Comparison of ENCODE assay signal across 15 mouse cellular contexts in the genomic region with DNA sequence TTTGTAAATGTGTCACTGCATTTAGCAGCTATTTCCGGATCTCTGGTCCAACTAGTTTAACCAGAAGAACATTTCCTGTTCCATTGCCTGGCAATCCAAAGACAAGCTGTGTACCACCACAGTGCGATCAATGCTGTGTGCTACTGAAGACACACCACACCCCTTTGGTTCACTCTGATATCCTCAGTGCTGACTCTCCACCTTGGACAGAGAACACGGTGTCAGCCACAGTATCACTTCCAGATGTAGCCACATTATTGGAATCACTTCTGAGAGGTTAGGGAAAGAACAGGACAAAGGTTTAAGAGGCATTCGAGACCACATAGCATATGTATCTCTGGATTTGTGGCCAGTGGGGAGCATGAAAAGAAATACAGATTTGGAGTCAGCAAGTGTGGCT.
DNase-seq lines count a peak whose midpoint lies in the region; ATAC-seq and TF ChIP-seq lines count a peak whose summit lies in the region.
"Had no signal": no experiment of that assay in that cellular context is flagged by ENCODE, and none has a peak within 500 bp of the region (broad histone marks: within the 10 kb centered on the region; RNA-seq: fewer than 3 reads in every experiment).

No protein-coding gene starts in this region.

- no peak overlapping the region for H3ac ChIP-seq in myocyte (ENCODE audit: control insufficient read depth, insufficient read length)

- no peaks in the 10 kb centered on the region for H3K27me3 ChIP-seq in kidney, adult 2 months (replicated peaks; ENCODE audit: control insufficient read depth, insufficient read depth, low read length)
- H3K27me3 ChIP-seq in embryonic facial prominence, embryonic 14.5 days (replicated peaks; ENCODE audit: control insufficient read depth, insufficient read depth, low read length), result no peaks in the 10 kb centered on the region
- H3K27me3 ChIP-seq in myocyte (ENCODE audit: control insufficient read depth, insufficient read depth, insufficient read length), result no peaks in the 10 kb centered on the region
- H3K27me3 ChIP-seq: hindbrain, embryonic 15.5 days; liver, embryonic 15.5 days; neural tube, embryonic 12.5 days had no signal

- H3K4me1 ChIP-seq in kidney, adult 2 months (ENCODE audit: control insufficient read depth, insufficient read depth, low read length), result no peaks in the 10 kb centered on the region
- H3K4me1 ChIP-seq in embryonic facial prominence, embryonic 14.5 days (ENCODE audit: control insufficient read depth, insufficient read depth, low read length), result peaks cover 20% of the 10 kb centered on the region
- H3K4me1 ChIP-seq: hindbrain, embryonic 15.5 days; liver, embryonic 15.5 days; neural tube, embryonic 12.5 days had no signal

- DNase-seq in gastrocnemius, adult 18-20 months (ENCODE audit: low spot score), result peak; percentile 5
- no peak for DNase-seq in gastrocnemius, postnatal 14 days
- DNase-seq in kidney, adult 2 months, result peak; percentile 4
- no peak for DNase-seq in kidney, adult 11 months
- DNase-seq in embryonic facial prominence, embryonic 14.5 days (ENCODE audit: low spot score), result peak; percentile 24
- no peak for DNase-seq in cerebellum, adult 9-10 months
- DNase-seq: cerebellum, postnatal 14 days had no signal

- no peaks in the 10 kb centered on the region for H3K36me3 ChIP-seq in kidney, adult 2 months (ENCODE audit: control insufficient read depth, insufficient read depth, low read length)
- H3K36me3 ChIP-seq in embryonic facial prominence, embryonic 14.5 days (ENCODE audit: control insufficient read depth, insufficient read depth, low read length), result no peaks in the 10 kb centered on the region
- no peaks in the 10 kb centered on the region for H3K36me3 ChIP-seq in myocyte (ENCODE audit: control insufficient read depth, insufficient read depth)
- H3K36me3 ChIP-seq: hindbrain, embryonic 15.5 days; liver, embryonic 15.5 days; neural tube, embryonic 12.5 days had no signal

- no peak overlapping the region for H3K27ac ChIP-seq in kidney, adult 2 months (ENCODE audit: insufficient read depth, low read depth, low read length)
- H3K27ac ChIP-seq in embryonic facial prominence, embryonic 14.5 days (replicated peaks; ENCODE audit: low read depth, low read length), result no peak overlapping the region
- H3K27ac ChIP-seq: hindbrain, embryonic 15.5 days; liver, embryonic 15.5 days; macrophage; neural tube, embryonic 12.5 days had no signal

- TF ChIP-seq POLR2A in kidney, adult 2 months (IDR thresholded peaks at IDR 0.05; ENCODE audit: low read depth, low read length), result no peak
- no peak for TF ChIP-seq POLR2A in myocyte (IDR thresholded peaks at IDR 0.05; ENCODE audit: insufficient read length, low read depth)

- ATAC-seq in embryonic facial prominence, embryonic 14.5 days (ENCODE audit: low read depth), result no peak
- ATAC-seq in activated CD4-positive, CD25-positive, alpha-beta regulatory T cell, adult 4 months, result no peak
- ATAC-seq: midbrain, embryonic 16.5 days had no signal

- intact Hi-C loops in gastrocnemius, postnatal 14 days (cut with DNase I; ENCODE audit: low total_unique reads), result no loop called here

- no peak for TF ChIP-seq CTCF in kidney, adult 2 months (conservative IDR thresholded peaks at IDR 0.05; ENCODE audit: insufficient read depth, insufficient read length, low read depth, low read length)

- no peaks in the 10 kb centered on the region for H3K9me3 ChIP-seq in embryonic facial prominence, embryonic 14.5 days (ENCODE audit: control insufficient read depth, low read length)
- H3K9me3 ChIP-seq: hindbrain, embryonic 15.5 days; liver, embryonic 15.5 days; neural tube, embryonic 12.5 days had no signal

- WGBS in kidney, adult 2 months, result 56% methylated on average over 4 of the region's 4 CpGs
- 41% methylated on average over 4 of the region's 4 CpGs for WGBS in embryonic facial prominence, embryonic 14.5 days

- no peak overlapping the region for H3K4me3 ChIP-seq in kidney, adult 2 months (ENCODE audit: insufficient read depth, low read depth, low read length)
- no peak overlapping the region for H3K4me3 ChIP-seq in embryonic facial prominence, embryonic 14.5 days (ENCODE audit: low read depth, low read length)
- H3K4me3 ChIP-seq in myocyte, result no peak overlapping the region
- H3K4me3 ChIP-seq: erythroblast, embryonic 14.5 days; hindbrain, embryonic 15.5 days; liver, embryonic 15.5 days; neural tube, embryonic 12.5 days had no signal

- no peak overlapping the region for H3K4me2 ChIP-seq in embryonic facial prominence, embryonic 14.5 days (ENCODE audit: low read depth, low read length)
- peak overlapping the region; percentile 62 for H3K4me2 ChIP-seq in myocyte (ENCODE audit: low read depth)
- H3K4me2 ChIP-seq: hindbrain, embryonic 15.5 days; liver, embryonic 15.5 days; neural tube, embryonic 12.5 days had no signal

- H3K9ac ChIP-seq in embryonic facial prominence, embryonic 14.5 days (ENCODE audit: low read depth, low read length), result no peak overlapping the region
- H3K9ac ChIP-seq: hindbrain, embryonic 15.5 days; liver, embryonic 15.5 days; neural tube, embryonic 12.5 days had no signal

- H3K79me2 ChIP-seq in myocyte (ENCODE audit: control insufficient read depth, insufficient read depth), result no peaks in the 10 kb centered on the region

TF ChIP-seq in myocyte, 11 proteins besides CTCF, POLR2A, EP300 and RAD21:
- TF ChIP-seq TCF3 (IDR thresholded peaks at IDR 0.05; ENCODE audit: insufficient read length, low read depth) (no peak), MAX (IDR thresholded peaks at IDR 0.05; ENCODE audit: low read depth) (no peak), CEBPB (IDR thresholded peaks at IDR 0.05; ENCODE audit: insufficient read depth, poor library complexity, severe bottlenecking) (no peak), SRF (IDR thresholded peaks at IDR 0.05; ENCODE audit: control insufficient read depth, insufficient read length, low read depth) (no peak), MYOD1 (IDR thresholded peaks at IDR 0.05; ENCODE audit: control insufficient read depth in 1 of 3, insufficient read length in 2 of 3, low read depth in 2 of 3) (no peak), TCF12 (IDR thresholded peaks at IDR 0.05; ENCODE audit: insufficient read depth, poor library complexity, severe bottlenecking) (no peak), MYOG (IDR thresholded peaks at IDR 0.05; ENCODE audit: control insufficient read depth in 1 of 3, insufficient read depth in 1 of 3, insufficient read length in 2 of 3, low read depth in 2 of 3) (no peak), USF1 (IDR thresholded peaks at IDR 0.05; ENCODE audit: low read depth) (no peak), POLR2AphosphoS2 (IDR thresholded peaks at IDR 0.05; ENCODE audit: insufficient read length, low read depth) (no peak)

Comparison
In these comparisons a context has a peak if more than half of its experiments do, and no peak if none do; other contexts are left out.
1. DNase-seq: peak in gastrocnemius, adult 18-20 months (single experiment), kidney, adult 2 months (single experiment) and embryonic facial prominence, embryonic 14.5 days (single experiment); none in gastrocnemius, postnatal 14 days (single experiment), kidney, adult 11 months (single experiment) and cerebellum, adult 9-10 months (single experiment).